In genomic region chr2:25865412-25865811, GRCm38 (mm10) we compare ENCODE assay signal across 9 mouse cellular contexts. TPM values are rescaled to one million over a fixed set of nuclear protein-coding genes. Genes with fewer than 3 reads are reported as not detected.
DNase-seq lines count a peak whose midpoint lies in the region; ATAC-seq and TF ChIP-seq lines count a peak whose summit lies in the region.
"Had no signal": no experiment of that assay in that cellular context is flagged by ENCODE, and none has a peak within 500 bp of the region (broad histone marks: within the 10 kb centered on the region; RNA-seq: fewer than 3 reads in every experiment).

No protein-coding gene starts in this region.

- H3K9ac ChIP-seq in lung, embryonic 14.5 days, result no peak overlapping the region
- H3K9ac ChIP-seq: stomach, embryonic 15.5 days had no signal

- peak; percentile 66 for DNase-seq in lung, embryonic 14.5 days
- no peak for DNase-seq in lung, adult 2 months
- peak; percentile 34 to 39 for DNase-seq in cerebellum, postnatal 36 days
- peak; percentile 54 to 71 for DNase-seq in layer of hippocampus, adult 8-10 months (ENCODE audit: low spot score in 2 of 2)
- peak; percentile 83 for DNase-seq in right cerebral cortex, adult 18-20 months
- no peak for DNase-seq in gastrocnemius, adult 2 months
- no peak for DNase-seq in adrenal gland, adult 8-10 months

- H3K36me3 ChIP-seq in lung, embryonic 14.5 days (ENCODE audit: insufficient read depth), result no peaks in the 10 kb centered on the region
- H3K36me3 ChIP-seq: stomach, embryonic 15.5 days had no signal

- ATAC-seq in lung, embryonic 14.5 days (ENCODE audit: insufficient read depth), result no peak

- H3K4me2 ChIP-seq in lung, embryonic 14.5 days, result no peak overlapping the region
- H3K4me2 ChIP-seq: stomach, embryonic 15.5 days had no signal

- H3K27me3 ChIP-seq in lung, embryonic 14.5 days (ENCODE audit: insufficient read depth, low read length), result peaks cover 28% of the 10 kb centered on the region

- intact Hi-C loops in gastrocnemius, adult 2 months (cut with DNase I), result no loop called here

- H3K27ac ChIP-seq in lung, embryonic 14.5 days (ENCODE audit: low read depth), result no peak overlapping the region
- no peak overlapping the region for H3K27ac ChIP-seq in gastrocnemius, adult 2 months
- H3K27ac ChIP-seq: stomach, embryonic 15.5 days had no signal

- peaks cover 8% of the 10 kb centered on the region; the same call in 1 of the 2 replicates for H3K4me1 ChIP-seq in lung, embryonic 14.5 days (ENCODE audit: insufficient read depth)
- no peaks in the 10 kb centered on the region for H3K4me1 ChIP-seq in lung, adult 2 months (ENCODE audit: control insufficient read depth, insufficient read depth, low read length)

- TF ChIP-seq CTCF in lung, embryonic 14.5 days (IDR thresholded peaks at IDR 0.05; ENCODE audit: low read depth), result peak; percentile 11; the same call in 1 of the 2 replicates
- no peak for TF ChIP-seq CTCF in lung, adult 2 months (IDR thresholded peaks at IDR 0.05; ENCODE audit: insufficient read depth, low read length)
- no peak for TF ChIP-seq CTCF in gastrocnemius, adult 2 months (IDR thresholded peaks at IDR 0.05)

- 14% methylated on average over 4 of the region's 4 CpGs for WGBS in lung, embryonic 14.5 days
- 13% methylated on average over 4 of the region's 4 CpGs for WGBS in lung, adult 2 months

- H3K9me3 ChIP-seq in lung, embryonic 14.5 days (ENCODE audit: low read depth, low read length), result no peaks in the 10 kb centered on the region
- H3K9me3 ChIP-seq: stomach, embryonic 15.5 days had no signal

- no peak for TF ChIP-seq POLR2A in lung, adult 2 months (IDR thresholded peaks at IDR 0.05; ENCODE audit: borderline replicate concordance, extremely low read depth, low read depth, low read length)

- H3K4me3 ChIP-seq in lung, embryonic 14.5 days (ENCODE audit: low read depth, low read length), result no peak overlapping the region
- H3K4me3 ChIP-seq in lung, adult 2 months (replicated peaks; ENCODE audit: extremely low read depth, low read depth, low read length), result no peak overlapping the region
- H3K4me3 ChIP-seq in gastrocnemius, adult 2 months, result no peak overlapping the region
- H3K4me3 ChIP-seq: stomach, embryonic 15.5 days had no signal

RNA-seq across cellular contexts. Expression of gene Kcnt1, which starts 1.9 kb away (rescaled TPM):
- 0.14 and 0.22 TPM in 2 replicates for polyA plus RNA-seq in lung, embryonic 14.5 days (2014; fragmentation: Nextera tagmentation; extraction: Ambion mirVana)
- 0.06 and 0.40 TPM in 2 replicates for polyA plus RNA-seq in lung, adult 2 months (2012; rRNA removed)
- total RNA-seq in layer of hippocampus, adult 8-10 months (2022), result 10 to 100 TPM; 51.4 to 62.1 (median 53.9) TPM
- total RNA-seq in gastrocnemius, adult 2 months (2021), result under 1 TPM in 1 of 2 experiments, not detected in 1; 0.05 TPM
- 10 to 100 TPM in 2 of 4 experiments, 1 to 10 TPM in 2; 1.8 to 12.1 (median 8.0) TPM for total RNA-seq in adrenal gland, adult 8-10 months (2022)
- polyA plus RNA-seq: liver, embryonic 16.5 days had no signal

RNA-seq across cellular contexts. Expression of gene Sohlh1, which starts 18.4 kb away (rescaled TPM):
- polyA plus RNA-seq in lung, embryonic 14.5 days (2014; fragmentation: Nextera tagmentation; extraction: Ambion mirVana), result not detected in 2 replicates
- polyA plus RNA-seq in lung, adult 2 months (2012; rRNA removed), result not detected in 2 replicates
- not detected for total RNA-seq in layer of hippocampus, adult 8-10 months (2022)
- not detected for total RNA-seq in gastrocnemius, adult 2 months (2021)
- not detected for total RNA-seq in adrenal gland, adult 8-10 months (2022)
- polyA plus RNA-seq: liver, embryonic 16.5 days; stomach, embryonic 15.5 days had no signal

RNA-seq across cellular contexts. Expression of gene Lcn9, which starts 42.5 kb away (rescaled TPM):
- polyA plus RNA-seq in lung, embryonic 14.5 days (2014; fragmentation: Nextera tagmentation; extraction: Ambion mirVana), result not detected in 2 replicates
- not detected in 2 replicates for polyA plus RNA-seq in lung, adult 2 months (2012; rRNA removed)
- total RNA-seq in layer of hippocampus, adult 8-10 months (2022), result not detected
- not detected for total RNA-seq in gastrocnemius, adult 2 months (2021)
- total RNA-seq in adrenal gland, adult 8-10 months (2022), result not detected
- polyA plus RNA-seq: liver, embryonic 16.5 days; stomach, embryonic 15.5 days had no signal

RNA-seq across cellular contexts. Expression of gene Glt6d1, which starts 49.8 kb away (rescaled TPM):
- polyA plus RNA-seq in lung, embryonic 14.5 days (2014; fragmentation: Nextera tagmentation; extraction: Ambion mirVana), result not detected in 2 replicates
- not detected in 2 replicates for polyA plus RNA-seq in lung, adult 2 months (2012; rRNA removed)
- not detected for total RNA-seq in layer of hippocampus, adult 8-10 months (2022)
- not detected for total RNA-seq in gastrocnemius, adult 2 months (2021)
- total RNA-seq in adrenal gland, adult 8-10 months (2022), result not detected
- polyA plus RNA-seq: liver, embryonic 16.5 days; stomach, embryonic 15.5 days had no signal

Comparison
In these comparisons a context has a peak if more than half of its experiments do, and no peak if none do; other contexts are left out.
1. DNase-seq: peak in lung, embryonic 14.5 days (single experiment), cerebellum, postnatal 36 days (2 of 2), layer of hippocampus, adult 8-10 months (2 of 2) and right cerebral cortex, adult 18-20 months (single experiment); none in lung, adult 2 months (single experiment), gastrocnemius, adult 2 months (single experiment) and adrenal gland, adult 8-10 months (single experiment).
2. RNA of gene Kcnt1, which starts 1.9 kb away (total RNA-seq): 51.4 to 62.1 TPM in layer of hippocampus, adult 8-10 months; 1.8 to 12.1 TPM in adrenal gland, adult 8-10 months and 0.05 TPM in gastrocnemius, adult 2 months; every median in the first group is over 4 times any median in the second.